Mouse (Mus musculus) heart, postnatal 25 days (tissue): ENCODE measurements at regions not wholly inside any gene's neighbourhood (a gene's known extent, or its start where the extent isn't known, plus 50 kb on each side); places are given as distances from the start of the nearest gene placed in this dataset.

ENCODE experiments used
- DNase-seq: peaks from one replicate; pipeline ENCODE4 v3.0.0; 2022; ENCODE audit warnings: low spot score
- intact Hi-C: fragments of 180-260 bp; cut with DNase I; formaldehyde crosslinking; loops from one replicate; pipeline ENCODE4 v1.15.1; 2025

GRCm38 (mm10) chr13:45208540-45209197, 130.2 kb downstream of the Gm9817 start:
- DNase-seq = no peak
- intact Hi-C loops = no loop called here

- no peak for DNase-seq
These were observed 132.7 kb downstream of the Gm9817 start for GRCm38 (mm10) chr13:45211241-45211640.

GRCm38 (mm10) chr13:45213116-45213834, 134.8 kb downstream of the Gm9817 start:
- intact Hi-C loops = no loop called here
- no peak for DNase-seq

More at GRCm38 (mm10) chr13:45211241-45211640, 132.7 kb downstream of the Gm9817 start:
- intact Hi-C loops = no loop called here

- intact Hi-C loops = no loop called here
- DNase-seq = no peak
These were observed 139.8 kb downstream of the Gm9817 start for GRCm38 (mm10) chr13:45218251-45218650.

GRCm38 (mm10) chr13:45219671-45220070, 141.2 kb downstream of the Gm9817 start:
- no peak for DNase-seq
- intact Hi-C loops = no loop called here

- no peak for DNase-seq
- intact Hi-C loops = no loop called here
These were observed 152.3 kb downstream of the Gm9817 start for GRCm38 (mm10) chr13:45230804-45231203.

GRCm38 (mm10) chr13:45235236-45235635, 154.3 kb upstream of the Mylip start:
- intact Hi-C loops = no loop called here
- DNase-seq = no peak

GRCm38 (mm10) chr13:45238258-45238657, 151.3 kb upstream of the Mylip start:
- no peak for DNase-seq
- intact Hi-C loops = no loop called here

- no peak for DNase-seq
- intact Hi-C loops = no loop called here
These were observed 150.4 kb upstream of the Mylip start for GRCm38 (mm10) chr13:45239153-45239552.

- intact Hi-C loops = no loop called here
- DNase-seq = no peak
These were observed 149.4 kb upstream of the Mylip start for GRCm38 (mm10) chr13:45240009-45240653.

- no peak for DNase-seq
These were observed 147.3 kb upstream of the Mylip start for GRCm38 (mm10) chr13:45242261-45242660.

GRCm38 (mm10) chr13:45242750-45243149, 146.8 kb upstream of the Mylip start:
- intact Hi-C loops = no loop called here
- DNase-seq = no peak

More at GRCm38 (mm10) chr13:45242261-45242660, 147.3 kb upstream of the Mylip start:
- intact Hi-C loops = no loop called here

- intact Hi-C loops = no loop called here
- no peak for DNase-seq
These were observed 143.9 kb upstream of the Mylip start for GRCm38 (mm10) chr13:45245651-45246050.

GRCm38 (mm10) chr13:45246341-45246740, 143.2 kb upstream of the Mylip start:
- intact Hi-C loops = no loop called here
- no peak for DNase-seq

- no peak for DNase-seq
- intact Hi-C loops = no loop called here
These were observed 139.5 kb upstream of the Mylip start for GRCm38 (mm10) chr13:45250028-45250427.

GRCm38 (mm10) chr13:45251068-45251467, 138.5 kb upstream of the Mylip start:
- DNase-seq = no peak
- intact Hi-C loops = no loop called here

GRCm38 (mm10) chr13:45252126-45252525, 137.4 kb upstream of the Mylip start:
- intact Hi-C loops = no loop called here
- DNase-seq = no peak

- intact Hi-C loops = no loop called here
- DNase-seq = no peak
These were observed 136.3 kb upstream of the Mylip start for GRCm38 (mm10) chr13:45253221-45253620.

- intact Hi-C loops = no loop called here
- DNase-seq = no peak
These were observed 134.3 kb upstream of the Mylip start for GRCm38 (mm10) chr13:45255277-45255676.

- no peak for DNase-seq
- intact Hi-C loops = no loop called here
These were observed 127.5 kb upstream of the Mylip start for GRCm38 (mm10) chr13:45262011-45262410.
